Mouse (Mus musculus) liver, embryonic 12.5 days (tissue): ENCODE results near the gene Ctbp2. TPM values are rescaled to one million over a fixed set of nuclear protein-coding genes. Genes with fewer than 3 reads are reported as not detected.
"Not testable (repeated sequence)": the region's sequence is repeated elsewhere in the genome, so short reads cannot be mapped to it uniquely, and the experiment has no call there.

ENCODE experiments used
- ATAC-seq: fragments of 200-750 bp; cut with Nextera tagmentation; 2 replicates; pipeline ENCODE4 v1.8.0; 2017; ENCODE audit warnings: moderate number of reproducible peaks, mild to moderate bottlenecking, moderate library complexity
- H3K27ac ChIP-seq: fragments of 300-500 bp; sonication (generic); 2 replicates; pipeline ENCODE4 v1.5.1; 2016; ENCODE audit warnings: mild to moderate bottlenecking
- H3K27me3 ChIP-seq: fragments of 300-500 bp; sonication (generic); replicated peaks from 2 replicates; pipeline ENCODE4 v1.6.1; 2016; ENCODE audit warnings: mild to moderate bottlenecking, moderate library complexity
- H3K36me3 ChIP-seq: fragments of 300-500 bp; sonication (generic); 2 replicates; pipeline ENCODE4 v1.6.1; 2016; ENCODE audit warnings: mild to moderate bottlenecking, moderate library complexity
- H3K4me1 ChIP-seq: fragments of 300-500 bp; sonication (generic); 2 replicates; pipeline ENCODE4 v1.6.1; 2016
- H3K4me2 ChIP-seq: fragments of 300-500 bp; sonication (generic); 2 replicates; pipeline ENCODE4 v1.6.1; 2016; ENCODE audit warnings: mild to moderate bottlenecking, moderate library complexity
- H3K4me3 ChIP-seq: fragments of 300-500 bp; sonication (generic); 2 replicates; pipeline ENCODE4 v1.5.1; 2016; ENCODE audit warnings: mild to moderate bottlenecking, moderate library complexity
- H3K9ac ChIP-seq: fragments of 300-500 bp; sonication (generic); 2 replicates; pipeline ENCODE4 v1.6.1; 2016; ENCODE audit warnings: mild to moderate bottlenecking, moderate library complexity
- H3K9me3 ChIP-seq: fragments of 300-500 bp; sonication (generic); replicated peaks from 2 replicates; pipeline ENCODE4 v1.6.1; 2016; ENCODE audit warnings: mild to moderate bottlenecking, moderate library complexity
- WGBS: fragments of 180-500 bp; shearing (Covaris S2); methylation state at CpG from one replicate; pipeline ENCODE4 v1.1.7; 2016; ENCODE audit not compliant: insufficient replicate concordance; 5-methylcytosine and 5-hydroxymethylcytosine counted together
- polyA plus RNA-seq: library from polyadenylated mRNA; unstranded; fragments of >200 nt; fragmentation: Nextera tagmentation; extraction: Ambion mirVana; gene quantifications from 2 replicates; pipeline ENCODE4 v1.2.1, GENCODE M21; 2016

Ctbp2 gene
- polyA plus RNA-seq, 1 experiment from 2014 or later = 24.1 TPM

- H3K9ac ChIP-seq = peak overlapping the region; percentile 64
- H3K4me3 ChIP-seq = peak overlapping the region; percentile 57
- H3K9me3 ChIP-seq = no peaks in the 10 kb centered on the region
- peaks cover 72% of the 10 kb centered on the region for H3K4me1 ChIP-seq
- no peaks in the 10 kb centered on the region for H3K36me3 ChIP-seq
- H3K27me3 ChIP-seq = peaks cover 7% of the 10 kb centered on the region
- H3K4me2 ChIP-seq = peak overlapping the region; percentile 92
- WGBS = 12% methylated on average over 15 of the region's 15 CpGs
- peak overlapping the region; percentile 43 for H3K27ac ChIP-seq
- 0 out of 2 replicates have a peak, but pooled peaks have one; percentile 33 for ATAC-seq
Observed at GRCm38 (mm10) chr7:133115886-133116285, 8.3 kb downstream of the Ctbp2 start.

DNA sequence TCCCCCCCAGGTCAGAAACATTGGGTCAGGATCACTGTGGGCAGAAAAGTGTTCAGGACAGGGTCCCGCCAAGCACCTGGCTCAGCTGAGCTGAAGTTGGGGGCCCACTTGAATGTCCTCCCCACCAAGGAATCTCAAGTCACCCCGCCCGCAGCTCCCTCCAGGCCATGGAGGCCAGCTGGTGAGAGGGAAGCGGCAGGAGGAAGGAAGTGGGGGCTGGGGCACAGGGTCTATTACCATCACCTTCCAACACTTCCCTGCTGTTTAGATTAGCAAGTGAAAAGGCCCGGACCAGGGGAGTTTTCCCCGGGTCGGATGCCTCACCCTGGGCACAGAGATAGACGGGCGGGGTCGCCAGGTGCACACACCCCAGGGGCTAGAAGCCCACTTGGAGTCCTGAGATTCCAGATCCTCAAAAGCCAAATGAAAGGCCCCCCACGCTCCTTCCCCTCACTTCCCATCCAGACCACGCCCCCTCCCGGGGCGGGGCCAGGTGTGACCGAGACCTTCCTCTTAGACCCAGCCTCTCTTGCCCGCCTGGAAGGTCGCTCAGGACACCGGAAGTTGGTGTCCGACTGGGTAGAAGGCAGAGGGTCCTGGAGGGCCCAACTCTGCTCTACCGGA lies 9.2 kb downstream of the Ctbp2 start:
- Histone ChIP-seq H3K4me1 (peaks cover 64% of the 10 kb centered on the region), H3K27me3 (no peaks in the 10 kb centered on the region), H3K9me3 (no peaks in the 10 kb centered on the region), H3K27ac (0 out of 2 replicates have a peak overlapping the region, but pooled peaks have one; percentile 48), H3K36me3 (no peaks in the 10 kb centered on the region), H3K4me2 (peak overlapping the region; percentile 92), H3K4me3 (peak overlapping the region; percentile 57), H3K9ac (peak overlapping the region; percentile 64)
- 7% methylated on average over 20 of the region's 20 CpGs for WGBS
- peak; percentile 69 for ATAC-seq

DNA sequence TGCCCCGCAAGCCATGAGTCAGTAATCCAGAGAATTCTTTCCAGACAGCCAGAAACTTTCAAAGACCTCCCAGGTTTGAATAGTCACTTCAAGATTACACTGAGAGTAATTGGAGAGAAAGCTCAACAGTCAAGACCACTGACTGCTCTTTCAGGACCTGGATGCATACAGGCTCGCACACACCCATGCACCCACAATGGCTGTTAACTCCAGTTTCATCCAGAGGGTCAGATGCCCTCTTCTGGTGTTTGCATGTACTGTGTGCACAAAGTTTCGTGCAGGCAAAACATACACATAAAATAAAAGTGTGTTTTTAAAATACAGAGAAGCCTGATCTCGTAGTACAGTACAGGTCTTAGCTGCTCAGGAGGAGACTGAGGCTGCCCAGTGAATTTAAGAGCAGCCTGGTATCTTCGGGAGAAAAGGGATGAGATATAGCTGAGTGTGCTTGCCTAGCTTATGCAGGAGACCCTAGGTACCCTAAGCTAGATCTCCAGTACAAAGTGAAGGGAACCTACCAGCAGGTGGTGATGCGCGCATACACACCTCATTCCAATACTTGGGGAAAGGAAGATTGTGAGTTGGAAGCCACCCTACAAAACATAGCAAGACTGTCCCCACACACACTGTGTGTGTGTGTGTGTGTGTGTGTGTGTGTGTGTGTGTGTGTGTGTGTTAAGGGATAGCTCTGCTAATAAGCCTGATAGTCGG lies 10.8 kb downstream of the Ctbp2 start:
- Histone ChIP-seq H3K36me3 (no peaks in the 10 kb centered on the region), H3K4me3 (no peak overlapping the region), H3K4me2 (no peak overlapping the region), H3K9ac (no peak overlapping the region), H3K9me3 (no peaks in the 10 kb centered on the region), H3K4me1 (peaks cover 67% of the 10 kb centered on the region), H3K27me3 (no peaks in the 10 kb centered on the region), H3K27ac (no peak overlapping the region)
- no peak for ATAC-seq
- 77% methylated on average over 8 of the region's 8 CpGs for WGBS

GRCm38 (mm10) chr7:133112351-133112831 lies 11.8 kb downstream of the Ctbp2 start:
- no peak for ATAC-seq
- no peaks in the 10 kb centered on the region for H3K36me3 ChIP-seq
- WGBS = 60% methylated on average over 6 of the region's 6 CpGs
- H3K9ac ChIP-seq = no peak overlapping the region
- H3K27ac ChIP-seq = no peak overlapping the region
- no peaks in the 10 kb centered on the region for H3K27me3 ChIP-seq
- no peaks in the 10 kb centered on the region for H3K9me3 ChIP-seq
- no peak overlapping the region for H3K4me3 ChIP-seq
- H3K4me2 ChIP-seq = no peak overlapping the region
- peaks cover 60% of the 10 kb centered on the region for H3K4me1 ChIP-seq

DNA sequence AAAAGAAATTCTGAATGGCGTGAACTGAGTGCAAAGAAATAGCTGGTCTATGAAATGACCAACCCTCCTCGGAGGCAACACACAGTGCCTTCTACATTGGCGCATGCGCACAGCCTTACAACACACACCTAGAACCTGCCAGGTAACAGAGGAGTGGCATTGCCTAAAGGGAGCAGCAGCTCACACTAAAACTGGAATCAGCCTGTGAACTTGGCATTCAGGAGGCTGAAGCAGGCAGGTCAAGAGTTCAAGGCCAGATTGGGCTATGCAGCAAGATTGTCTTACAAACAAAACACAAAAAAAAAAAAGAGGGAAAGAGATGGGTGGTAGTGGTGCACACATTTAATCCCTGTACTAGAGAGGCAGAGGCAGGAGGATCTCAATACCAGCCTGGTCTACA lies 14.7 kb downstream of the Ctbp2 start:
- Histone ChIP-seq H3K9ac (no peak overlapping the region), H3K36me3 (no peaks in the 10 kb centered on the region), H3K27ac (no peak overlapping the region), H3K27me3 (no peaks in the 10 kb centered on the region), H3K4me3 (no peak overlapping the region), H3K4me2 (no peak overlapping the region), H3K4me1 (peaks cover 41% of the 10 kb centered on the region), H3K9me3 (no peaks in the 10 kb centered on the region)
- no peak for ATAC-seq
- WGBS = 89% methylated on average over 4 of the region's 4 CpGs

DNA sequence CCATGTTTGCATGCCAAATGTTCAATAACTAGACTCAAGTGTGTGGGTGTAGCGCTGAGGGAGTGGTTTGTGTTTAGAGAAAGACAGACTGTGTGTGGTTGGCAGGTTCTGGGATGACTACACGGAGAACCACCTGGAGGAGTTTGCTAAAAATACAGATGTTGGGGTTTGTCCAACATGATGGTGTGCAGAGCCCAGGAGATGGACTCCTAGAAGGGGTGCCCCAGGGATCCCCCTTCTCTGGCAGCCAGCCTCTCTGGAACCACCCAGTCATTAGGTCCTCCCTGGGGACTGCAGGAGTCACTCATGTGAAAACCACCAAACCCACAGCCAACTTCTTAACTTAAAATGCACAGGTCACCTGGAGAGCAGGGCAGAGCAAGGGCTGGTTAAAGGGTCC lies 15.5 kb downstream of the Ctbp2 start:
- no peak overlapping the region for H3K4me2 ChIP-seq
- no peak overlapping the region for H3K9ac ChIP-seq
- WGBS = 61% methylated on average over 2 of the region's 2 CpGs
- no peak overlapping the region for H3K4me3 ChIP-seq
- ATAC-seq = no peak
- H3K4me1 ChIP-seq = peaks cover 34% of the 10 kb centered on the region
- no peaks in the 10 kb centered on the region for H3K27me3 ChIP-seq
- H3K9me3 ChIP-seq = no peaks in the 10 kb centered on the region
- no peaks in the 10 kb centered on the region for H3K36me3 ChIP-seq
- no peak overlapping the region for H3K27ac ChIP-seq

- no peaks in the 10 kb centered on the region for H3K36me3 ChIP-seq
- H3K4me1 ChIP-seq = peaks cover 14% of the 10 kb centered on the region; the same call in 1 of the 2 replicates
- H3K4me3 ChIP-seq = no peak overlapping the region
- H3K27me3 ChIP-seq = no peaks in the 10 kb centered on the region
- no peak overlapping the region for H3K9ac ChIP-seq
- no peak for ATAC-seq
- WGBS = 73% methylated on average over 3 of the region's 3 CpGs
- no peak overlapping the region for H3K27ac ChIP-seq
- H3K9me3 ChIP-seq = no peaks in the 10 kb centered on the region
- no peak overlapping the region for H3K4me2 ChIP-seq
Observed at GRCm38 (mm10) chr7:133102578-133102977, 21.6 kb downstream of the Ctbp2 start.

GRCm38 (mm10) chr7:133101070-133101469 lies 23.1 kb downstream of the Ctbp2 start:
- H3K4me3 ChIP-seq = no peak overlapping the region
- H3K27ac ChIP-seq = no peak overlapping the region
- H3K4me1 ChIP-seq = peaks cover 9% of the 10 kb centered on the region; the same call in 1 of the 2 replicates
- 85% methylated on average over 6 of the region's 6 CpGs for WGBS
- no peak for ATAC-seq
- H3K9me3 ChIP-seq = no peaks in the 10 kb centered on the region
- no peak overlapping the region for H3K9ac ChIP-seq
- no peaks in the 10 kb centered on the region for H3K27me3 ChIP-seq
- H3K36me3 ChIP-seq = no peaks in the 10 kb centered on the region
- no peak overlapping the region for H3K4me2 ChIP-seq

- no peak for ATAC-seq
- no peak overlapping the region for H3K4me3 ChIP-seq
- H3K4me1 ChIP-seq = 0 out of 2 replicates have a peak, but pooled peaks cover 4% of the 10 kb centered on the region
- no peak overlapping the region for H3K4me2 ChIP-seq
- no peaks in the 10 kb centered on the region for H3K36me3 ChIP-seq
- H3K27ac ChIP-seq = no peak overlapping the region
- 69% methylated on average over 6 of the region's 6 CpGs for WGBS
- H3K27me3 ChIP-seq = no peaks in the 10 kb centered on the region
- H3K9ac ChIP-seq = no peak overlapping the region
- H3K9me3 ChIP-seq = no peaks in the 10 kb centered on the region
Observed at GRCm38 (mm10) chr7:133100178-133100577, 24.0 kb downstream of the Ctbp2 start.

- Histone ChIP-seq H3K4me1 (0 out of 2 replicates have a peak, but pooled peaks cover 4% of the 10 kb centered on the region), H3K4me2 (no peak overlapping the region), H3K36me3 (no peaks in the 10 kb centered on the region), H3K27ac (no peak overlapping the region), H3K9ac (no peak overlapping the region), H3K9me3 (no peaks in the 10 kb centered on the region), H3K4me3 (no peak overlapping the region), H3K27me3 (no peaks in the 10 kb centered on the region)
- no peak for ATAC-seq
- 73% methylated on average over 4 of the region's 4 CpGs for WGBS
Observed at GRCm38 (mm10) chr7:133099266-133099665, 24.9 kb downstream of the Ctbp2 start.

DNA sequence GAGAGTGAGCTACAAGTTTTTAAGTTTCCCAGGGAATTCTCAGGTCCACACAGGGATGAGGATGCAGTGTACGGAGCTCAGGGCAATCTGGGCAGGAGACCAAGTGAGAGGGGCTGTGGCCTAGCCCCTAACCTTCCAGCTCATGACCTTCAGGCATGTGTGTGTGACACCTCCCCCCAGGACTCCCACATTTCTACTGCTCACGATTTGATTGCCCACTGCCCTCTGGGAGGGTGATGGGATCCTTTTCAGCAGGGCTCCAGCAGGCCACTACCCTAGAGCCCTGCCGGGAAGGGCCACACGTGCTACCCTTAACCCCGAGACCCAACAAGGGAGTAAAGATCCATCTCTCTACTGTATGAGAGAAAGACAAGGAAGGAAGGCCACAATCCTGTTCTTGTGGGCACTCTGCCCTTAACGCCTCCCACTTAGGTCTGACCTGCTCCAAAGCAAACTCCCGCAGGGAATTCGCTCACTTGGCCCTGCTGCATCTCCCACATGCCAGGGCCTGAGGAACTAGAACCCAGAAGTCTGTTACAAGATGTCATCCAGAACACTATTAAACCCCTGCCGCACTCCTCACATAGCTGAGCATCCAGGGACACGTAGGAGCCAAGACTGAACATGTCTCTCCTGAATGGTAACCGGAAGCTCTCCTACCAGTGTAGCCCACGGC lies 25.9 kb downstream of the Ctbp2 start:
- Histone ChIP-seq H3K9me3 (no peaks in the 10 kb centered on the region), H3K9ac (no peak overlapping the region), H3K4me3 (no peak overlapping the region), H3K4me2 (no peak overlapping the region), H3K27me3 (no peaks in the 10 kb centered on the region), H3K27ac (no peak overlapping the region), H3K36me3 (no peaks in the 10 kb centered on the region), H3K4me1 (0 out of 2 replicates have a peak, but pooled peaks cover 4% of the 10 kb centered on the region)
- 79% methylated on average over 12 of the region's 12 CpGs for WGBS
- no peak for ATAC-seq

- not testable (repeated sequence) for H3K9me3 ChIP-seq, ATAC-seq, H3K4me2 ChIP-seq, H3K4me3 ChIP-seq, H3K27me3 ChIP-seq, H3K9ac ChIP-seq, H3K36me3 ChIP-seq, H3K27ac ChIP-seq
- peaks cover 13% of the 10 kb centered on the region for H3K4me1 ChIP-seq
- WGBS = 77% methylated on average over 7 of the region's 7 CpGs
Observed at GRCm38 (mm10) chr7:133095610-133096009, 28.5 kb downstream of the Ctbp2 start.
